Mouse (Mus musculus) hindbrain, embryonic 14.5 days (tissue): ENCODE measurements around the gene Shank1. TPM values are rescaled to one million over a fixed set of nuclear protein-coding genes. Genes with fewer than 3 reads are reported as not detected.

Experiments
- ATAC-seq: fragments of 200-750 bp; cut with Nextera tagmentation; 2 replicates; pipeline ENCODE4 v1.8.0; 2017; ENCODE audit warnings: moderate number of reproducible peaks, mild to moderate bottlenecking, moderate TSS enrichment, moderate library complexity; ENCODE audit not compliant: low FRiP score
- DNase-seq: peaks from one replicate; pipeline ENCODE4 v3.0.0-alpha.2; 2015; ENCODE audit warnings: low spot score
- H3K27ac ChIP-seq: fragments of 300-500 bp; sonication (generic); 2 replicates; pipeline ENCODE4 v1.5.1; 2014; ENCODE audit warnings: mild to moderate bottlenecking, moderate library complexity
- H3K27me3 ChIP-seq: fragments of 300-500 bp; sonication (generic); 2 replicates; pipeline ENCODE4 v1.6.1; 2014; ENCODE audit warnings: mild to moderate bottlenecking, low read length, mixed read lengths; ENCODE audit not compliant: control insufficient read depth, insufficient read depth
- H3K36me3 ChIP-seq: fragments of 300-500 bp; sonication (generic); replicated peaks from 2 replicates; pipeline ENCODE4 v1.6.1; 2014; ENCODE audit not compliant: control insufficient read depth, insufficient read depth
- H3K4me1 ChIP-seq: fragments of 300-500 bp; sonication (generic); replicated peaks from 2 replicates; pipeline ENCODE4 v1.6.1; 2014; ENCODE audit warnings: antibody characterized with exemption, low read length, mixed read lengths; ENCODE audit not compliant: control insufficient read depth, insufficient read depth
- H3K4me2 ChIP-seq: fragments of 300-500 bp; sonication (generic); replicated peaks from 2 replicates; pipeline ENCODE4 v1.6.1; 2014; ENCODE audit warnings: mild to moderate bottlenecking, moderate library complexity
- H3K4me3 ChIP-seq: fragments of 300-500 bp; sonication (generic); replicated peaks from 2 replicates; pipeline ENCODE4 v1.5.1; 2014; ENCODE audit warnings: mild to moderate bottlenecking, low read length
- H3K9ac ChIP-seq: fragments of 300-500 bp; sonication (generic); 2 replicates; pipeline ENCODE4 v1.6.1; 2014
- H3K9me3 ChIP-seq: fragments of 300-500 bp; sonication (generic); 2 replicates; pipeline ENCODE4 v1.6.1; 2016; ENCODE audit warnings: low read length; ENCODE audit not compliant: control insufficient read depth
- WGBS: fragments of 180-500 bp; shearing (Covaris S2); extraction: QIAGEN DNeasy Blood & Tissue Kit; methylation state at CpG from one replicate; pipeline ENCODE4 v1.1.7; 2014; 5-methylcytosine and 5-hydroxymethylcytosine counted together
- polyA plus RNA-seq: library from polyadenylated mRNA; unstranded; fragments of >200 nt; fragmentation: Nextera tagmentation; extraction: Ambion mirVana; gene quantifications from 2 replicates; pipeline ENCODE4 v1.2.1, GENCODE M21; 2014

Shank1 gene
- polyA plus RNA-seq, 1 experiment from 2014 or later = 46.8 TPM

DNA sequence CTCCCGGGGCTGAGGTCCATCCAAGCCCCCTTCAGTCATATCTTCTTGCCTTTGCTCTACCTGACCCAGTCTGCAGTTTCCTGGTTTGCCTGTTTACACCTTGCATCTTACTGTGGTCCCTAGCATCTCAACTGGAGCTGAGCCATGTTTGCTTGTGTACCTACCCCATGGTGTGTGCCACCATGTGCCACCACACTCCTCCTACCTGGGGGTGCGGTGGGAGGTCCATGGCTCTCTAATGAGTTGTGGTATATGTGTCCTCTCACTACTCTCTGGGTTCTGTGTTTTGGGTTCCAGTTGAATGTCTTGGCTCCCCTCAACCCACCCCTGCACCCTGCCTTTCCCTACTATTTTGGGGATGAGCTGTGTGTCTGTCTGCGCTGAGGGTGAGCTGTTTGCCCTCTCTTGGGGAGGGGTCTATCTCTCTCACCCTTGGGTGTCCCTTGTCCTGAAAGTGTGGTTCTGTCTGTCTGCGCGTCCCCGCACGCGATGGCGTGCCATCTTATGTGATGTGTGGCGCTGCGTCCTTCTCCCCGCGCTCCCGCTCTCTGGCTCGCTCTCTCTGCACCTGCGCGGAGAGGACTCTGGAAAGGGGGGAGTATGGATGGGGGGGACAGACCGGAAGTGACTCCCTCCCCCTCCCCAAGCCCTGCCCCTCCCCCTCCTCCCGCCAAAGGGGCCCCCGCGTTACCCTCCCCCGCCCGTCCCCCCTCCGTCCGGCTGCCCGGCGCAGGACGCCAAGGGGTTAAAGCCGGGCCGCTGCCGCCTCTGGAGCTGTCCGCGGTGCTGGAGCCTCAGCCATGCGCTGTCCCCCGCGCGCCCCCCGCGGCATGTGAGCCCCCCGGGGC is 25.2 kb downstream of the Shank1 start:
- Histone ChIP-seq H3K4me1 (peaks cover 14% of the 10 kb centered on the region; the same call in 1 of the 2 replicates), H3K4me3 (peak overlapping the region; percentile 76), H3K27me3 (peaks cover 10% of the 10 kb centered on the region; the same call in 1 of the 2 replicates), H3K9me3 (no peaks in the 10 kb centered on the region), H3K27ac (peak overlapping the region; percentile 95), H3K4me2 (peak overlapping the region; percentile 94), H3K36me3 (peaks cover 33% of the 10 kb centered on the region), H3K9ac (peak overlapping the region; percentile 95)
- WGBS = 5% methylated on average over 23 of the region's 40 CpGs
- DNase-seq (peak; percentile 75), ATAC-seq (peak; percentile 79)

DNA sequence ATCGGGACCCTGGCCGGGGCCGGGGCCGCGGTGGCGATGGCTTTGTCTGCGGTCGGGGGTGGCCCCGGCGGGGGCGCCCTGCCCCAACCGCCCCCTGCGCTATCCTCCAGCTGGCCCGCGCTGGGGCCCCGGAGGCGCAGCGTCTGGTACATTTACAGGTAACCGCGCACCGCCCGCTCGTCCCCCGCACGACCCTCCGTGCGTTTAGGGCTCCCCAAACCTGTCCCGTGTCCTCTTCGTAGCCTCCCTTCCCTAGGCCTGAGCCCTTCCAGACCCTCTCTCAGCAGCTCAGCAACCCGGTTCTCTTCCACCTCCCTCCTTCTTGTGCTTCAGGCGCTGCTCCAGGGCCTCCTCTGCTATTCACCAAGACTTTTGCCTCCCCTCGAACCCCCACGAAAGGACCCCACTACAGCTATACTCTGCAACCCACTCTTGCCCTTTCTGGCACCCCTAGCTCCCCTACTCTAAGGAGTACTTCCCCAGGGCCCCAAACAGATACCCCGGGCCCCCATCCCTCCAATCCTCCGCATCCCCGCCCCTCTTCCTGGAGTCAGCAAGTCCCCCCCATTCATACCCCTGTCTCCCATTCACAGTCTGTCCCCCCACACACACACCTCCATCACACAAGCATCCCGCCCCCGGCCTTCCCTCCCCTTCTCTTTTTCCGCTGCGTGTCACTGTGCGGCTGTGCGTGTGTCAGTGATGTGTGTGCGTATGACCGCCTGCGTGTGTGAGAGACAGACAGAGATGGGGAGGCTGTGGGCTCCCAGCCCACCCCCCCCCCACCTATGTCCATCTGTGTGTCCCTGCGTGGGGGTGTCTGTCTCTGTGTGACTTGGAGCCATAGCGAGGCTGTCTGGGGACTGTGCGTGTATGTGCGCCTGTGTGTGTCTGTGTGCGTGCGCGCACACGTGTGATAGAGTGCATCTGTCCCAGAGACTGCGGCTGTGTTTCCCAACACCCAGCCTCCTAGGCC is 26.3 kb downstream of the Shank1 start:
- H3K4me1 ChIP-seq = peaks cover 14% of the 10 kb centered on the region; the same call in 1 of the 2 replicates
- peak overlapping the region; percentile 76 for H3K4me3 ChIP-seq
- peaks cover 29% of the 10 kb centered on the region for H3K36me3 ChIP-seq
- peak overlapping the region; percentile 95 for H3K27ac ChIP-seq
- H3K9me3 ChIP-seq = no peaks in the 10 kb centered on the region
- 1% methylated on average over 51 of the region's 54 CpGs for WGBS
- H3K4me2 ChIP-seq = peak overlapping the region; percentile 94
- H3K27me3 ChIP-seq = peaks cover 10% of the 10 kb centered on the region; the same call in 1 of the 2 replicates
- peak overlapping the region; percentile 95 for H3K9ac ChIP-seq
- ATAC-seq = peak; percentile 80
- peak; percentile 60 for DNase-seq

DNA sequence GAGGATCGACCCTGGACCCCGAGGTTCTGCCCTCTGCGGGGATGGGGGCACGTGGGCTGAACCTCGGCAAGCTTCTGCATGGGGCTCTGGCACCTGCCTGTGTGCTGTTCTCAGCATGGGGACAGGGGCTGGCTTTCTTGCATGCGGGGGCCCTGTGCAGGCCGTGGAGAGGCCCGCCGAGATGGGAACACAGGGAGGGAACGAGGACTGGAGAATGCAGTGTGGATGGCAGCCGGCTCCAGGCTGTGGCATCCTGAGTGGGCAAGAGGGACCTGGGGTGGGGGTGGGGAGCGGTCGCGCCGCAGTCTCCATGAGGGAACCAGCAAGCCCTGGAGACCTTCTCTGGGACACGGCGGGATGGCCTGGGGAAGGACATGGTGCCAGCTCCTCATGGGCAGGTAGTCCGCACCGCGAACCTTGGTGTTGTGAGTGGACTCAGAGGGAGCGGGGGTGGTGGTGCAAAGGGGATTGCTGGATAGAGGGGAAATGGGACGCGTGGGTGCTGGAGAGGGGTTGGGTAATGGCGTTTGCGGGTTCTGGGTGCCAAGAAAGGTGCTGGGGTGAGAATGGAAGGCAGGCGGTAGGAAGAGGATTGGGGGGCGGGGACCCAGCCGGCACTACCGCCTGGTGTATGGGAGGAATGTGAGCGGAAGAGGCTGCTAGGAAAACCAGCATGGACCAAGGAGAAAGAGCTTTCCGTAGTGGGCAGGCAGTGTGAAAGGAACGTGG is 27.2 kb downstream of the Shank1 start:
- Histone ChIP-seq H3K27me3 (peaks cover 10% of the 10 kb centered on the region; the same call in 1 of the 2 replicates), H3K4me3 (peak overlapping the region; percentile 76), H3K4me2 (peak overlapping the region; percentile 94), H3K4me1 (peaks cover 14% of the 10 kb centered on the region; the same call in 1 of the 2 replicates), H3K9ac (peak overlapping the region; percentile 95), H3K36me3 (peaks cover 24% of the 10 kb centered on the region), H3K9me3 (no peaks in the 10 kb centered on the region), H3K27ac (peak overlapping the region; percentile 95)
- ATAC-seq (no peak), DNase-seq (no peak)
- 3% methylated on average over 32 of the region's 32 CpGs for WGBS

DNA sequence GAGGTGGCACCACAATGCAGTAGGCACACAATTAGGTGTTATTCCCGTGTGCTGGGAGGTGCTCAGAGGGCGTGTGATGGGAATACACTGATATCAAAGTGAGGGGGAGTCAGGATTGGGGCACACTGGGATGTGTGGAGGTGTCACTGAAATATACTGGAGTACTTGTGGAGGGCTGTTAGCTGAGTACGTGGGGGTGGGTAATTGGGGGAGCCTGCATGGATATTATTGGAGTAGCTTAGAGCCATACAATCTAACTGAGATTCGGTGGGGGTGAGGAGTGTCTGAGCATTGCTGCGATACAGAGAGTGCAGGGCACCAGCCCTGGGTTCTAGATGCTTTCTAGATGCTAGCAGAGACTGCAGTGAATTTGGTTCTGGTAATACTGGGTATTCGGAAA is 30.2 kb downstream of the Shank1 start:
- H3K27me3 ChIP-seq = peaks cover 10% of the 10 kb centered on the region; the same call in 1 of the 2 replicates
- H3K9me3 ChIP-seq = no peaks in the 10 kb centered on the region
- no peak for ATAC-seq
- H3K4me3 ChIP-seq = no peak overlapping the region
- no peak for DNase-seq
- H3K27ac ChIP-seq = no peak overlapping the region
- no peak overlapping the region for H3K9ac ChIP-seq
- peaks cover 8% of the 10 kb centered on the region; the same call in 1 of the 2 replicates for H3K4me1 ChIP-seq
- WGBS = 78% methylated on average over 6 of the region's 6 CpGs
- no peak overlapping the region for H3K4me2 ChIP-seq
- H3K36me3 ChIP-seq = peaks cover 30% of the 10 kb centered on the region

DNA sequence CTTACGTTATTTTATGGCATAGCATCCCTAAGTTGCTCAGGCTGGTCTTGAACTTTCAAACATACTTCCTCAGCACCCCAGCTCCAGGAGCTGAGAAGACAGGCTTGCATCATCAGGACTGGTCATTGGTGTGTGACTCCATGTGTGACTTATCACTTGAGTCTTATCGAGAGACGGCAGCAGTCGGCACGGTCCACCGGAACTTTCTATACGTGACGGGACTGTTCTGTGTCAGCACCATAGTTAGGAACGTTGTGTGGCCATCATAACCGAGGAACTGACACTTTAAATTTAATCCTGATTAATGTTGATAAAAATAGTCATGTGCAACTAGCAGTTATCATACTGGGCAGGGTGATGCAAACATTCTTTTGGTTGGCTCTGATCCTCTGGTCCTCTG is 31.1 kb downstream of the Shank1 start:
- Histone ChIP-seq H3K27ac (no peak overlapping the region), H3K27me3 (peaks cover 10% of the 10 kb centered on the region; the same call in 1 of the 2 replicates), H3K9ac (no peak overlapping the region), H3K4me2 (no peak overlapping the region), H3K36me3 (peaks cover 38% of the 10 kb centered on the region), H3K9me3 (no peaks in the 10 kb centered on the region), H3K4me1 (peaks cover 7% of the 10 kb centered on the region; the same call in 1 of the 2 replicates), H3K4me3 (no peak overlapping the region)
- DNase-seq = no peak
- 87% methylated on average over 10 of the region's 10 CpGs for WGBS
- no peak for ATAC-seq

DNA sequence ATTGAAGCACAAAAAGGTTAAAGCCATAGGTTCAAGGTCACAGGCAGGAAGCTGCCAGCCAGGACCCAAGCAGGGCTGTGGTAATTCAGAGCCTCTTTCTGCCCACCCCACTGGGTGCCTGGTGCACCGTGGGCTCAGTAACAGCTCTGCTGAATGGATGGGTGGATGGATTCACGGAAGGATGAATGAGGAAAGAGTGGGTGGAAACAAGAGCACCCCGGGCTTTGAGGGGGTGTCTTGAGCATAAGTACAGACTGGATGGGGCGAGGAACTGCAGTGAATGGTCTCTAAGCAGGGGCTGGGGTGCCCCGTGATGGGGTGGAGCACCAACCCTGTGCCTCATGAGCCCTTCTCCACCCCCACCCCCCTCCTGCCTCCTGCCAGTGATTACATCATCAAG is 31.7 kb downstream of the Shank1 start:
- Histone ChIP-seq H3K36me3 (peaks cover 44% of the 10 kb centered on the region), H3K4me1 (peaks cover 7% of the 10 kb centered on the region; the same call in 1 of the 2 replicates), H3K9me3 (no peaks in the 10 kb centered on the region), H3K4me2 (no peak overlapping the region), H3K27ac (no peak overlapping the region), H3K9ac (no peak overlapping the region), H3K4me3 (no peak overlapping the region), H3K27me3 (peaks cover 8% of the 10 kb centered on the region; the same call in 1 of the 2 replicates)
- DNase-seq (no peak), ATAC-seq (no peak)
- 69% methylated on average over 5 of the region's 5 CpGs for whole genome bisulfite sequencing

DNA sequence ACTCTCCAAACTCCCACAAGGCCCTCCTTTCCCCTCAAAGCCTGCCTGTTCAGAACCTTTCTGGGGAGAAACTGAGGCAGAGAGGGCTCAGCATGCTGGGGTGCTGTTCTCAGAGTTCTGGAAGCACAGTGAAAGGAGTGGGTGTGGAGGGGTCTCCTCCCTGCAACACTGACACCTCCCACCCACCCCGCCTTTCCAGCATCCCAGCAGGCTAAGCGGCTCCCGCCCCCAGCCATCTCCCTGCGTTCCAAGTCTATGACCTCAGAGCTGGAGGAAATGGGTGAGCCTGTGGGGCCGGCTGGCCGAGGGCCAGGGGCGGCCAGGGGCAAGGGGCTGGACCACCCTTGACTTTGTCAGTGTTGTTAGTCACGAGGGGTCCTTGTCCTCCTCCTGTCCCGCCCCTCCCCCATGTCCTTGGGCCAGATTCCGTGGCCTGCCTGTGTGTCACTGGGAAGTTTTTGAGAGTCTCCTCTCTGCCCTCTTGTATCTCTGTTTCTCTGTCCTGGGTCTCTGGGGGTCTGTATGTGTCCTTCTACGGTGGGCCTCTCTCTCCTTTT is 33.5 kb downstream of the Shank1 start:
- 28% methylated on average over 10 of the region's 11 CpGs for WGBS
- Histone ChIP-seq H3K27me3 (no peaks in the 10 kb centered on the region), H3K9me3 (no peaks in the 10 kb centered on the region), H3K9ac (no peak overlapping the region), H3K4me2 (no peak overlapping the region), H3K4me1 (no peaks in the 10 kb centered on the region), H3K36me3 (peaks cover 62% of the 10 kb centered on the region), H3K4me3 (no peak overlapping the region), H3K27ac (no peak overlapping the region)
- DNase-seq (no peak), ATAC-seq (no peak)

DNA sequence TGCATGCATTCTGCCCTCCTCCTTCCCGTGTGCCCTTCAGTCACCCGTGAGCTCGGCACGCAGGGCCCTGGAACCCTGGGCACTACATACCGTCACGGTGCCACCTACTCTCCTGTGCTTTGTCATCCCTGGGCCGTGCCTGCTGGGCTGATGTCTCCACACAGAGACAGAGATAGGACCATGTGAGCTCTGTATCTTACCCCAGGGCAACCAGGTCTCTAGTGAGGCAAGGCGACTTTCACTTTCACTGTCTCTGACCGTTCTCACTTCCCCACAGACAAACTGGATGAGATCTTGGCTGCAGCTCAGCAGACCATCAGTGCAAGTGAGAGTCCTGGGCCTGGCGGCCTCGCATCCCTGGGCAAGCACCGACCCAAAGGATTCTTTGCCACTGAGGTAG is 34.6 kb downstream of the Shank1 start:
- H3K4me2 ChIP-seq = no peak overlapping the region
- H3K9me3 ChIP-seq = no peaks in the 10 kb centered on the region
- no peak overlapping the region for H3K9ac ChIP-seq
- no peaks in the 10 kb centered on the region for H3K27me3 ChIP-seq
- 81% methylated on average over 12 of the region's 12 CpGs for WGBS
- DNase-seq (no peak), ATAC-seq (no peak)
- H3K4me1 ChIP-seq = no peaks in the 10 kb centered on the region
- no peak overlapping the region for H3K27ac ChIP-seq
- no peak overlapping the region for H3K4me3 ChIP-seq
- peaks cover 73% of the 10 kb centered on the region for H3K36me3 ChIP-seq
